Mouse (Mus musculus): Measurements from ENCODE around the gene Itga1. TPM values are rescaled to one million over a fixed set of nuclear protein-coding genes. Genes with fewer than 3 reads are reported as not detected.

Itga1 gene
- total and polyA plus RNA-seq, 3 experiments: under 0.01 to 0.04 (median 0.01) TPM

DNA sequence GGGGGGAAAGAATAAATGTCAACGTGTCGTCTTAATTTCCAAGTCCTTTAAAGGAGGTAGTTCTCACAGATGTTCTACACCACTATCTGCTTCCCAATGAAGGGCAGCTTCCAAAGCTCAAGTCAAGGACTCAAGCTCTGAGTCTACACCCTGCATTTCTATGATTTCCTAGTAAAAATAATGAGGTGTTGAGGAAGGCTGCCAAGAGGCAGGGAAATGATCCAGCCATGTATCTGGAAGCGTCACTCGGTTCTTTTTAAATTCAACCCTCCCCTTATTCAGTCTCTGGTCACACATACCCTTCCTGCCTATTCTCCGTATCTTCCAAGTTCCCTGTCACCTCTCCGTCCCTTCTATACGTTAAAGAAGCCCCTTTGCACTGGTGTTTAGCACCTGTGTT is 118.6 kb downstream of the Itga1 start:
- in situ Hi-C loops (cut with MboI; ENCODE audit: low pct_ligation_motif_present, low pct_unique_long_range_greater_than_20kb, low sequenced_read_pairs) (loop anchor here (25.0 kb wide), 1 partner anchor 179 kb away; no protein-coding TSS in a partner anchor), dilution Hi-C loops (cut with MboI; ENCODE audit: extremely low pct_ligation_motif_present, extremely low pct_unique_long_range_greater_than_20kb, low sequenced_read_pairs) (no loop called here)
- Histone ChIP-seq H3K4me3 (replicated peaks in 1 of 3; ENCODE audit: low read depth in 2 of 3, low read length in 2 of 3, poor library complexity in 1 of 3) (no peak overlapping the region), H3K27ac (ENCODE audit: insufficient read depth, low read depth) (no peak overlapping the region), H3K4me1 (ENCODE audit: control insufficient read depth in 1 of 2, insufficient read depth in 2 of 2) (no peaks in the 10 kb centered on the region; a peak in 1 of 4 replicates), H3K27me3 (replicated peaks) (no peaks in the 10 kb centered on the region), H3K36me3 (replicated peaks in 1 of 2; ENCODE audit: control insufficient read depth in 1 of 2, insufficient read depth in 1 of 2, low read length in 1 of 2) (no peaks in the 10 kb centered on the region), H3K4me2 (ENCODE audit: insufficient read depth, low read depth, poor library complexity, severe bottlenecking) (no peak overlapping the region), H3K9ac (ENCODE audit: insufficient read depth, low read depth) (no peak overlapping the region), H3K9me3 (replicated peaks; ENCODE audit: low read length) (no peaks in the 10 kb centered on the region), H3K79me2 (replicated peaks; ENCODE audit: control insufficient read depth, extremely low read depth, insufficient read depth, poor library complexity, severe bottlenecking) (no peaks in the 10 kb centered on the region)
- no peak for TF ChIP-seq EP300 (IDR thresholded peaks at IDR 0.05; ENCODE audit: low read length)
- TF ChIP-seq MYC (IDR thresholded peaks at IDR 0.05; ENCODE audit: low read depth, low read length): no peak
- TF ChIP-seq GABPA (IDR thresholded peaks at IDR 0.05; ENCODE audit: insufficient replicate concordance, low read depth, low read length): no peak
- no peak for TF ChIP-seq CTCF (conservative IDR thresholded peaks at IDR 0.05 in 1 of 2, IDR thresholded peaks at IDR 0.05 in 1 of 2; ENCODE audit: low read depth in 2 of 2, low read length in 2 of 2)
- TF ChIP-seq IRF4 (IDR thresholded peaks at IDR 0.05; ENCODE audit: low read depth, low read length): no peak
- no peak for TF ChIP-seq ELF1 (IDR thresholded peaks at IDR 0.05; ENCODE audit: low read depth, low read length)
- TF ChIP-seq ZKSCAN1 (IDR thresholded peaks at IDR 0.05; ENCODE audit: borderline replicate concordance, low read depth, low read length): no peak
- TF ChIP-seq NRF1 (IDR thresholded peaks at IDR 0.05; ENCODE audit: low read depth, low read length): no peak
- no peak for TF ChIP-seq SMC3 (IDR thresholded peaks at IDR 0.05; ENCODE audit: low read depth, low read length)
- no peak for TF ChIP-seq NELFE (IDR thresholded peaks at IDR 0.05; ENCODE audit: low read depth, low read length)
- TF ChIP-seq ETS1 (conservative IDR thresholded peaks at IDR 0.05; ENCODE audit: low read depth, low read length): no peak
- TF ChIP-seq MEF2A (IDR thresholded peaks at IDR 0.05; ENCODE audit: borderline replicate concordance, low read depth, low read length): no peak
- TF ChIP-seq HCFC1 (IDR thresholded peaks at IDR 0.05; ENCODE audit: low read depth, low read length): no peak
- no peak for DNase-seq (ENCODE audit: extremely low read depth)

DNA sequence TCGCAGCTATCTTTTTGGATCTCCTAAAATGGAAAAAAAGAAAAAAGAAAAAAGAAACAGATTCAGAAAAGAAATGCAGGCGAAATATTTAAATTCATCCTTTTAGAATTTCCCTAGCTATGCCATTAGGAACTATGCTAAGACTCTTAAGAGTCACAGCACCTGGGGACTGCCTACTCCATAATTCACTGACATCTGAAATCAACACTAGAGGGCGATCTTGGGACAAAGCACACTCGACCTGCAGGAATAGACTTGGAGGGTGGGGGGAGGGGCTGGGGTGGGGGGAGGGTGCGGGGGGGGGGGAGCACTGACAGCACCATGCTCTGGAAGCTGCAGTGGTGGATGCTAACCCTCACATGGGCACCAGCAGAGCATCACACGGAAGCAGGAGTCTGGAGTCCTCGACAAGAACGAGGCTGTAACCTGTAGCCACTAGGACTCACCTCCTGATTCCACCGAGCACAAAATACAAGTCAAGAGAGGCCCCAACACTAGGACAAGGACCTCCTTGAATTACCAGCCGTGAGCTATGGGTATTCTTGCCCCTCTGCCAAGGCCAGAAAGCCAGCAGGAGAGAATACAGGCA is 120.8 kb downstream of the Itga1 start:
- no peaks in the 10 kb centered on the region; a peak in 1 of 4 replicates for H3K4me1 ChIP-seq (ENCODE audit: control insufficient read depth in 1 of 2, insufficient read depth in 2 of 2)
- H3K9ac ChIP-seq (ENCODE audit: insufficient read depth, low read depth): no peak overlapping the region
- H3K9me3 ChIP-seq (replicated peaks; ENCODE audit: low read length): no peaks in the 10 kb centered on the region
- H3K79me2 ChIP-seq (replicated peaks; ENCODE audit: control insufficient read depth, extremely low read depth, insufficient read depth, poor library complexity, severe bottlenecking): no peaks in the 10 kb centered on the region
- no peak overlapping the region for H3K27ac ChIP-seq (ENCODE audit: insufficient read depth, low read depth)
- H3K4me2 ChIP-seq (ENCODE audit: insufficient read depth, low read depth, poor library complexity, severe bottlenecking): no peak overlapping the region
- no peak for TF ChIP-seq KAT2A (IDR thresholded peaks at IDR 0.05; ENCODE audit: insufficient replicate concordance, low read length)
- TF ChIP-seq RAD21 (IDR thresholded peaks at IDR 0.05; ENCODE audit: low read depth, low read length): peak; percentile 45
- TF ChIP-seq CTCF (conservative IDR thresholded peaks at IDR 0.05 in 1 of 2, IDR thresholded peaks at IDR 0.05 in 1 of 2; ENCODE audit: low read depth in 2 of 2, low read length in 2 of 2): peak in 1 of 2 experiments; percentile 59; a peak in 2 of 4 replicates
- 0 out of 2 replicates have a peak, but pooled peaks have one; percentile 21 for TF ChIP-seq CHD2 (IDR thresholded peaks at IDR 0.05; ENCODE audit: low read length)
- TF ChIP-seq SMC3 (IDR thresholded peaks at IDR 0.05; ENCODE audit: low read depth, low read length): peak; percentile 55
- TF ChIP-seq POLR2A (IDR thresholded peaks at IDR 0.05; ENCODE audit: low read depth, low read length): no peak
- TF ChIP-seq ZC3H11A (IDR thresholded peaks at IDR 0.05; ENCODE audit: low read depth, low read length): no peak
- in situ Hi-C loops (cut with MboI; ENCODE audit: low pct_ligation_motif_present, low pct_unique_long_range_greater_than_20kb, low sequenced_read_pairs): loop anchor here (25.0 kb wide), 1 partner anchor 181 kb away; no protein-coding TSS in a partner anchor
- peak; percentile 53 for DNase-seq (ENCODE audit: extremely low read depth)
- H3K36me3 ChIP-seq (replicated peaks in 1 of 2; ENCODE audit: control insufficient read depth in 1 of 2, insufficient read depth in 1 of 2, low read length in 1 of 2): no peaks in the 10 kb centered on the region
- H3K4me3 ChIP-seq (replicated peaks in 1 of 3; ENCODE audit: low read depth in 2 of 3, low read length in 2 of 3, poor library complexity in 1 of 3): no peak overlapping the region
- no peaks in the 10 kb centered on the region for H3K27me3 ChIP-seq (replicated peaks)
- dilution Hi-C loops (cut with MboI; ENCODE audit: extremely low pct_ligation_motif_present, extremely low pct_unique_long_range_greater_than_20kb, low sequenced_read_pairs): no loop called here
